Mouse (Mus musculus) midbrain, embryonic 11.5 days (tissue): Measurements from ENCODE around the gene Pias3. TPM values are rescaled to one million over a fixed set of nuclear protein-coding genes. Genes with fewer than 3 reads are reported as not detected.

Experiments used
- ATAC-seq: fragments of 200-750 bp; cut with Nextera tagmentation; 2 replicates; pipeline ENCODE4 v1.8.0; 2017; ENCODE audit warnings: moderate TSS enrichment, moderate library complexity; ENCODE audit not compliant: low FRiP score
- DNase-seq: peaks from one replicate; pipeline ENCODE4 v3.0.0; 2015; ENCODE audit warnings: low spot score; ENCODE audit errors: missing footprints
- H3K27ac ChIP-seq: fragments of 300-500 bp; sonication (generic); 2 replicates; pipeline ENCODE4 v1.5.1; 2014; ENCODE audit warnings: low read depth, low read length
- H3K27me3 ChIP-seq: fragments of 300-500 bp; sonication (generic); 2 replicates; pipeline ENCODE4 v1.6.1; 2014; ENCODE audit warnings: mild to moderate bottlenecking, low read length, moderate library complexity, mixed read lengths; ENCODE audit not compliant: control insufficient read depth, insufficient read depth
- H3K36me3 ChIP-seq: fragments of 300-500 bp; sonication (generic); 2 replicates; pipeline ENCODE4 v1.6.1; 2014; ENCODE audit warnings: mild to moderate bottlenecking, low read length, moderate library complexity, mixed read lengths; ENCODE audit not compliant: control insufficient read depth, insufficient read depth
- H3K4me1 ChIP-seq: fragments of 300-500 bp; sonication (generic); 2 replicates; pipeline ENCODE4 v1.6.1; 2014; ENCODE audit warnings: low read length; ENCODE audit not compliant: control insufficient read depth, insufficient read depth
- H3K4me2 ChIP-seq: fragments of 300-500 bp; sonication (generic); 2 replicates; pipeline ENCODE4 v1.6.1; 2014; ENCODE audit warnings: mild to moderate bottlenecking, moderate library complexity
- H3K4me3 ChIP-seq: fragments of 300-500 bp; sonication (generic); 2 replicates; pipeline ENCODE4 v1.5.1; 2014; ENCODE audit warnings: low read depth, low read length
- H3K9ac ChIP-seq: fragments of 300-500 bp; sonication (generic); 2 replicates; pipeline ENCODE4 v1.6.1; 2014; ENCODE audit warnings: low read length
- H3K9me3 ChIP-seq: fragments of 300-500 bp; sonication (generic); 2 replicates; pipeline ENCODE4 v1.6.1; 2016; ENCODE audit warnings: low read length; ENCODE audit not compliant: control insufficient read depth
- WGBS: fragments of 180-500 bp; shearing (Covaris S2); extraction: QIAGEN DNeasy Blood & Tissue Kit; methylation state at CpG from one replicate; pipeline ENCODE4 v1.1.7; 2014; 5-methylcytosine and 5-hydroxymethylcytosine counted together
- polyA plus RNA-seq: library from polyadenylated mRNA; unstranded; fragments of >200 nt; fragmentation: Nextera tagmentation; extraction: Ambion mirVana; gene quantifications from 2 replicates; pipeline ENCODE4 v1.2.1, GENCODE M21; 2014

Gene Pias3
- polyA plus RNA-seq, 1 experiment from 2014 or later = 29.2 TPM

DNA sequence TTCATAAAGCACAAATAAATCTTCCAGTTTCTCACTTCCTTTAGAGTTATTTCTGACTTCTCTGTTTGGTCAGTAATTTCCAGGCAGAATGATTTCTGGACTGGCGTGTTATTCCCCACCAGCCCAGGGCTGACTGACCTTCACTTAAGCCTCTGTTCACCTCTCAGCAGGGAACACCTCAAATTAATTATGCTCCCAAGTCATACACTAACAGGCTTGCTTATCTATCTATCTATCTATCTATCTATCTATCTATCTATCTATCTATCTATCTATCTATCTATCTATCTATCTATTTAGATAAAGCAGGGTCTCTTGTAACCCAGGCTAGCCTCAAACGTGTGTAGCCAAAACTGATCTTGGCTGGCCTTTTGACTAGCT is 12.5 kb downstream of the Pias3 start:
- ATAC-seq = peak; percentile 41
- no peak overlapping the region for H3K27ac ChIP-seq
- peaks cover 17% of the 10 kb centered on the region for H3K36me3 ChIP-seq
- H3K27me3 ChIP-seq = no peaks in the 10 kb centered on the region; the same call in 1 of the 2 replicates
- H3K9me3 ChIP-seq = no peaks in the 10 kb centered on the region
- no peaks in the 10 kb centered on the region for H3K4me1 ChIP-seq
- DNase-seq = no peak
- H3K4me2 ChIP-seq = no peak overlapping the region; the same call in 1 of the 2 replicates
- H3K4me3 ChIP-seq = no peak overlapping the region
- WGBS = 51% methylated on average over 2 of the region's 2 CpGs
- no peak overlapping the region for H3K9ac ChIP-seq

DNA sequence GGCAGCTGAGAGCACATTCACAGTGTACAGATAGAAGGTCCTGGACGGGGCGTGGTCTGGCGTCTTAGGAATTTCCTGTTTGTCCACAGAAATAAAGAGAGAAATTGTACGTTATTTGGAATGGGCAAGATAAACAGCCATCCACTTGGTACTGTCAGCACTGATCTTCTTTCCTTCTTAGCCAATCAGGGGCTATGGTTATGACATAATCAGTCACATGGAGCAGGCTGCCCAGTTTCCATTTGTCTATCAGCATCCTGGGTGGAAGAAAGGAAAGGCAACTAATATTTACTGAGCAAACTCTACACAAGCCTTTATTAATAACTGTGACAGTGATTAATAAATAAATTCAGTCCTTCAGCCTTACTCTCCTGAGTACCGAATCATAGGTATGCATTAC is 18.1 kb downstream of the Pias3 start:
- DNase-seq (no peak), ATAC-seq (no peak)
- WGBS = 91% methylated on average over 5 of the region's 5 CpGs
- no peaks in the 10 kb centered on the region for H3K27me3 ChIP-seq
- no peaks in the 10 kb centered on the region for H3K9me3 ChIP-seq
- H3K36me3 ChIP-seq = peaks cover 21% of the 10 kb centered on the region
- no peak overlapping the region for H3K4me3 ChIP-seq
- no peak overlapping the region for H3K9ac ChIP-seq
- H3K4me1 ChIP-seq = no peaks in the 10 kb centered on the region
- H3K27ac ChIP-seq = no peak overlapping the region
- H3K4me2 ChIP-seq = no peak overlapping the region

DNA sequence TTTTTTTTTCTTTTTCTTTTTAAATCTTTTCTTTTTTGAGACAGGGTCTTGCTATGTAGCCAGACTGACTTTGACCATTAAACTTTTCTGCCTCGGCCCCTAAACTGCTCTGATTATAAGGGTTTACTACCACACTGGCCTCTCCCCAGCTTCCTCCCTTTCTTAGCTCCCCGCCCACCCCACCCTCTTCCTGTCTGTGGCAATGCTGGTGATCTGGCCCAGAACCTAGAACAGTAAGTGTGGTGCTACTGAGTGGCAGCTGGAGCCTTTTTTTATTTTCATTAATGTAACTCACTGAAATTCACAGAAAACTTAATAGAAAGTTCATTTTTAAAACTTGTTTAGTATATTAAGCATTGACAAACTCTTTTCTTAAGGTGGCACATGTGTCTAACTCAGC is 19.7 kb downstream of the Pias3 start:
- ATAC-seq (no peak), DNase-seq (no peak)
- H3K27ac ChIP-seq = no peak overlapping the region
- H3K9ac ChIP-seq = no peak overlapping the region
- 80% methylated on average over 2 of the region's 2 CpGs for WGBS
- peaks cover 21% of the 10 kb centered on the region for H3K36me3 ChIP-seq
- no peaks in the 10 kb centered on the region for H3K9me3 ChIP-seq
- no peak overlapping the region for H3K4me3 ChIP-seq
- H3K4me2 ChIP-seq = no peak overlapping the region
- no peaks in the 10 kb centered on the region for H3K4me1 ChIP-seq
- no peaks in the 10 kb centered on the region for H3K27me3 ChIP-seq

DNA sequence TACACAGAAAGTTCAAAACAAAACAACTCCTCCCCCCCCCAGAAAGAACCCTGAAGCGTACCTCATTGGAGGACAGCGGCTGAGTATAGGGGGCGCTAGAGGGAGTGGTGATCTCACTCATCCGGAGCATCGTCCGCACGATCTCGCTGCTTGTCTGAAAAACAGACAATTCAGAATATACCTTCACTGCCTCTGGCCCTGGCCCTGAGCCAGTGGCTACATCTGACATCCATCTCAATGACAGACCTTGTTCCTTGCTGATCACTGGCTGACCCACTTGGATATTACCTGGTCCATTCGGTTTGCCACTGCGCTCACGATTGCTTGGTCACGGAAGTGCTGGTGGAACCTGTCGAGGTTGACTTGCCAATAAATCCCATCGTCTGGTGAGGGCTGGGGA is 23.0 kb downstream of the Pias3 start:
- H3K27ac ChIP-seq = no peak overlapping the region
- peak; percentile 94 for DNase-seq
- ATAC-seq = no peak

DNA sequence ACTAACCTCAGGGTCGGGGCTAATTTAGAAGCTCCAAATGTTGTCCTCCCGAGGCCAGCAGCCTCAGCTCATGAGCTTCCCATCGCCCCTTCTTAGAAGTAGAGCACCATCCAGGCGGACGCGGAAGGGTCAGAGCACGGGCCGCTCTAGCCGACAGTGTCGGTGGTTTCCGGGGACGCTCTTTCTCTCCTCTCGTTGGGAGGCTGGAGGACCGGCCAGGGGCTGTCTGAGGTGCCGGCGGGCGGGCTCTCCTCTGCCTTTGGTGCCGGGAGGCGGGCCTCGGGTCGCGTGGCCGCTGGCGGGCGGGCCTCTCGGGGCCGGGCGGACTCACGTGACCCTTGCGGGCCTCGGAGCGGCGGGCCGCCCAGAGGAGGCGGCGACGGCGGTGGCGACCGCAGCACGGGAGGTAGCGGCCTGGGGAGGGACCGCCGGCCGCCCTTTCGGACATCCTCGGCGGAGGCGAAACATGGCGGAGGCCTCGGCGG is 31.2 kb downstream of the Pias3 start, which contains the start of the genes Polr3c and Rnf115:
Gene Polr3c, minus strand, starts transcription at position 286 of the 485 bp plus-strand sequence.
Gene Rnf115, plus strand, starts transcription at position 322 of the 485 bp plus-strand sequence.
- Histone ChIP-seq H3K4me1 (peaks cover 17% of the 10 kb centered on the region), H3K36me3 (no peaks in the 10 kb centered on the region), H3K27ac (peak within 1 kb of the TSS; percentile 67), H3K4me2 (peak within 1 kb of the TSS; percentile 73), H3K9me3 (no peaks in the 10 kb centered on the region), H3K4me3 (peak within 1 kb of the TSS; percentile 89), H3K9ac (peak within 1 kb of the TSS; percentile 90), H3K27me3 (no peaks in the 10 kb centered on the region)
- peak; percentile 98 for ATAC-seq
- DNase-seq = peak; percentile 99
- 0% methylated on average over 47 of the region's 52 CpGs for WGBS

More for the DNA sequence above, 23.0 kb downstream of the Pias3 start:
- Histone ChIP-seq H3K27me3 (no peaks in the 10 kb centered on the region), H3K4me1 (no peaks in the 10 kb centered on the region), H3K36me3 (peaks cover 2% of the 10 kb centered on the region; the same call in 1 of the 2 replicates), H3K4me2 (no peak overlapping the region), H3K4me3 (no peak overlapping the region), H3K9me3 (no peaks in the 10 kb centered on the region), H3K9ac (no peak overlapping the region)
- WGBS = 40% methylated on average over 14 of the region's 14 CpGs

DNA sequence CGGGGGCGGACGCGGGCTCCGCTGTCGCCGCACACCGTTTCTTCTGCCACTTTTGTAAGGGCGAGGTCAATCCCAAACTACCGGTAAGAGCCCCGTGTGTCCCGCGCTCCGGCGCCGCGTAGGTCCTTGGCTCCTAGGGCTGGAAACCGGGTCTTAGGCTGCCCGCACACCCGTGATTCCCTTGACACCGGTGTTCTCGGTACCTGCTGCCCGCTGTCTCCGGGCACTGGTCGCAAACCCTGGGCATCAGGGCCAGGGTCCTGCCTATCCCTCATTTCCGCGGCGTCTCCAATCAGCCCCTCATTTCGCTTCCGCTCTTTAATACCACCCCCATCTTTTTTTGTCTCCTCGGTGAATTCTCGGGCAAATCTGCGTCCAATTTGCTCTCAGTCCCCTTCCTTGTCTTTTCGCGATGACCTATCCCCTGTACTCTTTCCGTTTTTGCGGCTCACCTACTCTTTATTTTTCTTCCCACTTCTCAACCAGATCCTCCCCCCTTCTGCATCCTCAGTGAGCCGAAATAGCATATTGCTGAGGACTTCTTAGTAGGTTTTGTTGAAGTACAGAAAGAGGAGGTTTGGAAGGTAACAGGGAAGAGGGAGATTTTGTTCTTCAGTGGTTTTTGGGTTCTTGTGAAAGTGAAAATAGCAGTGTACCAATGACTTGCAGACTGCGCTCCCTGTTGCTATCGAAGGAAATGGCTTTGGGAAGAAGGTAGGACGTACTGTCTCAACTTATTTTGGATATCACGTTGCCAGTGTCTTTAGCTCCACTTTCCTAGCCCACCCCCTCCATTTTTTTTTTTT is 31.8 kb downstream of the Pias3 start:
- peak overlapping the region; percentile 67 for H3K27ac ChIP-seq
- H3K9ac ChIP-seq = peak overlapping the region; percentile 90
- H3K4me1 ChIP-seq = peaks cover 17% of the 10 kb centered on the region
- no peaks in the 10 kb centered on the region for H3K9me3 ChIP-seq
- H3K4me2 ChIP-seq = peak overlapping the region; percentile 73
- ATAC-seq (no peak; the same call in 1 of the 2 replicates), DNase-seq (peak; percentile 95)
- under 1% methylated on average over 42 of the region's 42 CpGs for WGBS
- H3K36me3 ChIP-seq = no peaks in the 10 kb centered on the region
- peak overlapping the region; percentile 89 for H3K4me3 ChIP-seq
- H3K27me3 ChIP-seq = no peaks in the 10 kb centered on the region

DNA sequence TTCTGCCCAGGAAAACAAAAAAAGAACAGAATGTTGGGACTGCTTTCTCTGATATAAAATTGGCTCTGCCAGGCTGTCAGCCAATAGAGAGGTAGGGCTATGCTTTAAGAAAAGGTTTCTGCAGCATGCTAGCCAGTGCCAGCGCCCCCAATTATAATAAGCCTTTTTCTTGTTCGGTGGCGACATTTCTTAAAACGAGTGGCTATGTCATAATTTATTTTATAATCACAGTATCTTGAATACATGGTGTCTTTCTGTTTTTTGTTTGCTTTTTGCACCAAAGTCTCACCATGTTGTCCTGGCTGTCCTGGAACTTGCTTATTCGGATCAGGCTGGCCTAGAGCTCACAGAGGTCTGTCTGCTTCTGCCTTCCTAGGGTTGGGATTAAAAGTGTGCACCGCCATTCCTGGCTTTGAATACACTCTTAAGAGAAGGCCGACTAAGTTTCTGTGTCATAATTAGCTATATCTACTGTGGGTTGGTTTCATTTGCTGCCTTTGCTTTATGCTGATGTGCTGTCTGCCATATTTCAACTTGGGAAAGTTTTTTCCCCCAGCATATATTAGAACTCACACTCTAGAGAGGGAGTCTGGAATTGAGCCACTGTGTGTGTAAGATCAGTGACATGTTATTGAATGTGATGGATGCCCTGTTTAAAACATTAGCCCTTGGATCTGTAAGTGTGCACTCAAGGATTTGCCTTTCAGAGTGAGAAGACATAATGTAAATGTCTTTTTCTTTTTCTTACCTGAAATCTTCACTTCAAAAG is 32.6 kb downstream of the Pias3 start:
- peaks cover 17% of the 10 kb centered on the region for H3K4me1 ChIP-seq
- H3K4me3 ChIP-seq = peak overlapping the region; percentile 89
- H3K9ac ChIP-seq = peak overlapping the region; percentile 90
- no peaks in the 10 kb centered on the region for H3K27me3 ChIP-seq
- no peak for DNase-seq
- H3K36me3 ChIP-seq = no peaks in the 10 kb centered on the region
- H3K27ac ChIP-seq = no peak overlapping the region
- no peak for ATAC-seq
- 51% methylated on average over 7 of the region's 7 CpGs for WGBS
- peak overlapping the region; percentile 73 for H3K4me2 ChIP-seq
- no peaks in the 10 kb centered on the region for H3K9me3 ChIP-seq

DNA sequence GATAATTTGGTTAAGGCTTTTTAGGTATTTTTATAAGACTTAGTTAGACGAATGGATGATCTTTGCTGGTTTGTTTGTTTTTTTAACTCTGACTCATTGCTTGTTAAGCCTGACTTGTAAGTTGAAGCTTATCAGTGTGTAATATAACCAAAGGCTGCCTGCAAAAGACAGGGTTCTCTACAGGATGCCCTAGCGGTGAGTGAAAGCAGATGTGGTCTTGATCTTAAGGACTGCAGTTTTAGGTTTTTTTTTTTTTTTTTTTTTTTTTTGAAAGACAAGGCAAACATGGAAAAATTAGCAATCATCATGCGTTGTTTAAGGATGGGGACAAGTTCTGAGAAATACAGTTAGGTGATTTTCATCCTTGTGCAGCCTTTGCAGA is 33.2 kb downstream of the Pias3 start:
- Histone ChIP-seq H3K4me1 (peaks cover 17% of the 10 kb centered on the region), H3K27ac (no peak overlapping the region), H3K27me3 (no peaks in the 10 kb centered on the region), H3K9ac (no peak overlapping the region), H3K4me2 (no peak overlapping the region), H3K4me3 (no peak overlapping the region), H3K36me3 (no peaks in the 10 kb centered on the region), H3K9me3 (no peaks in the 10 kb centered on the region)
- 64% methylated on average over 3 of the region's 3 CpGs for WGBS
- DNase-seq = no peak
- no peak for ATAC-seq

DNA sequence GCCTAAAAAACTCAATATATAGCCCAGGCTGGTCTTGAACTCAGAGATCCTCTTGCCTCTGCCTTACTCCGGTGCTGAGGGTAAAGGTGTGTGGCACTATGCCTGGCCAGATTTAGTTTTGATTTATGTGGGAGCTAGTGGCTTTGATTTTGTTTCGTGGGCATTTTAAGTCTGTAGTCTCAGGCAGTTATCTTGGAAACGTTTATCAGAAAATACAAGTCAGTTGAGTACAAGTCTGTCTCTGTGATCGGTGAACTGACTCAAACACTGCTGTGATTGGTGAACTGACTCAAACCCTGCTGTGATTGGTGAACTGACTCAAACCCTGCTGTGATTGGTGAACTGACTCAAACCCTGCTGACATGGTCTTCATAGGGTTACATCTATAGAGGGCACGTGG is 34.6 kb downstream of the Pias3 start:
- H3K9ac ChIP-seq = no peak overlapping the region
- H3K4me2 ChIP-seq = no peak overlapping the region
- 72% methylated on average over 5 of the region's 5 CpGs for WGBS
- ATAC-seq (no peak), DNase-seq (no peak)
- H3K27me3 ChIP-seq = no peaks in the 10 kb centered on the region
- H3K4me3 ChIP-seq = no peak overlapping the region
- no peaks in the 10 kb centered on the region for H3K36me3 ChIP-seq
- no peaks in the 10 kb centered on the region for H3K9me3 ChIP-seq
- H3K27ac ChIP-seq = no peak overlapping the region
- H3K4me1 ChIP-seq = peaks cover 17% of the 10 kb centered on the region
